Mouse (Mus musculus): Measurements from ENCODE around the gene Trdmt1. TPM values are rescaled to one million over a fixed set of nuclear protein-coding genes. Genes with fewer than 3 reads are reported as not detected.
A peak's percentile ranks its signal among the peaks of the same experiment; 100 is the strongest.
"Not testable (repeated sequence)": the region's sequence is repeated elsewhere in the genome, so short reads cannot be mapped to it uniquely, and the experiment has no call there.

The Trdmt1 gene
- polyA plus RNA-seq (2012; rRNA removed), result 9.8 and 10.0 TPM in 2 replicates

- DNase-seq (ENCODE audit: low spot score), result peak; percentile 66
Measured at GRCm38 (mm10) chr2:13544193-13544824, at the start of gene Trdmt1. TSS of gene Trdmt1 (minus strand) at chr2:13544668.

GRCm38 (mm10) chr2:13593328-13593727 lies 48.9 kb upstream of the Trdmt1 start:
- no peak for DNase-seq (ENCODE audit: low spot score)

- DNase-seq (ENCODE audit: low spot score), result not testable (repeated sequence)
Measured at GRCm38 (mm10) chr2:13583746-13584145, 39.3 kb upstream of the Trdmt1 start.

GRCm38 (mm10) chr2:13582184-13582583 lies 37.7 kb upstream of the Trdmt1 start:
- DNase-seq (ENCODE audit: low spot score), result no peak

GRCm38 (mm10) chr2:13579991-13580390 lies 35.5 kb upstream of the Trdmt1 start:
- DNase-seq (ENCODE audit: low spot score), result no peak

GRCm38 (mm10) chr2:13579315-13579714 lies 34.8 kb upstream of the Trdmt1 start:
- no peak for DNase-seq (ENCODE audit: low spot score)

GRCm38 (mm10) chr2:13578473-13579152 lies 34.1 kb upstream of the Trdmt1 start:
- no peak for DNase-seq (ENCODE audit: low spot score)

GRCm38 (mm10) chr2:13577399-13577798 lies 32.9 kb upstream of the Trdmt1 start:
- no peak for DNase-seq (ENCODE audit: low spot score)

GRCm38 (mm10) chr2:13575926-13576325 lies 31.5 kb upstream of the Trdmt1 start:
- no peak for DNase-seq (ENCODE audit: low spot score)

GRCm38 (mm10) chr2:13575287-13575801 lies 30.9 kb upstream of the Trdmt1 start:
- peak; percentile 49 for DNase-seq (ENCODE audit: low spot score)

GRCm38 (mm10) chr2:13574801-13575150 lies 30.3 kb upstream of the Trdmt1 start:
- no peak for DNase-seq (ENCODE audit: low spot score)

- peak; percentile 61 for DNase-seq (ENCODE audit: low spot score)
Measured at GRCm38 (mm10) chr2:13574066-13574800, 29.8 kb upstream of the Trdmt1 start.

- DNase-seq (ENCODE audit: low spot score), result peak; percentile 60
Measured at GRCm38 (mm10) chr2:13573408-13574065, 29.1 kb upstream of the Trdmt1 start, which contains the start of gene Vim. TSS of gene Vim (plus strand) at chr2:13573927.

GRCm38 (mm10) chr2:13572647-13573407 lies 28.4 kb upstream of the Trdmt1 start:
- DNase-seq (ENCODE audit: low spot score), result no peak

- no peak for DNase-seq (ENCODE audit: low spot score)
Measured at GRCm38 (mm10) chr2:13572101-13572553, 27.7 kb upstream of the Trdmt1 start.

GRCm38 (mm10) chr2:13570122-13570521 lies 25.7 kb upstream of the Trdmt1 start:
- DNase-seq (ENCODE audit: low spot score), result no peak

GRCm38 (mm10) chr2:13560396-13560795 lies 15.9 kb upstream of the Trdmt1 start:
- DNase-seq (ENCODE audit: low spot score), result no peak

- no peak for DNase-seq (ENCODE audit: low spot score)
Measured at GRCm38 (mm10) chr2:13559729-13560128, 15.3 kb upstream of the Trdmt1 start.

- DNase-seq (ENCODE audit: low spot score), result no peak
Measured at GRCm38 (mm10) chr2:13559303-13559702, 14.8 kb upstream of the Trdmt1 start.

GRCm38 (mm10) chr2:13558607-13559262 lies 14.3 kb upstream of the Trdmt1 start:
- DNase-seq (ENCODE audit: low spot score), result no peak
